In genomic region chr8:124809419-124809818, GRCm38 (mm10) we compare ENCODE assay signal across 27 mouse cellular contexts. TPM values are rescaled to one million over a fixed set of nuclear protein-coding genes. Genes with fewer than 3 reads are reported as not detected.
"Had no signal": no experiment of that assay in that cellular context is flagged by ENCODE, and none has a peak within 500 bp of the region (broad histone marks: within the 10 kb centered on the region; RNA-seq: fewer than 3 reads in every experiment).

No protein-coding gene starts in this region.

- H3K27me3 ChIP-seq: hindbrain, embryonic 12.5 days; intestine, embryonic 15.5 days had no signal

- H3K9ac ChIP-seq: heart, embryonic 12.5 days; hindbrain, embryonic 12.5 days; hindbrain, embryonic 14.5 days; intestine, embryonic 15.5 days; kidney, embryonic 15.5 days; limb, embryonic 13.5 days; limb, embryonic 15.5 days; liver, embryonic 12.5 days; liver, embryonic 14.5 days had no signal

- H3K4me3 ChIP-seq: heart, embryonic 10.5 days; heart, embryonic 12.5 days; hindbrain, embryonic 10.5 days; hindbrain, embryonic 12.5 days; intestine, embryonic 15.5 days; kidney, embryonic 15.5 days; limb, embryonic 13.5 days; limb, embryonic 15.5 days; liver, embryonic 12.5 days had no signal

- H3K36me3 ChIP-seq: heart, embryonic 10.5 days; heart, embryonic 12.5 days; hindbrain, embryonic 10.5 days; hindbrain, embryonic 12.5 days; intestine, embryonic 15.5 days; kidney, embryonic 15.5 days; limb, embryonic 13.5 days; limb, embryonic 15.5 days; liver, embryonic 12.5 days had no signal

- H3K4me2 ChIP-seq: heart, embryonic 12.5 days; hindbrain, embryonic 12.5 days; hindbrain, embryonic 14.5 days; intestine, embryonic 15.5 days; kidney, embryonic 15.5 days; limb, embryonic 13.5 days; limb, embryonic 15.5 days; liver, embryonic 12.5 days had no signal

- ATAC-seq: hindbrain, embryonic 16.5 days; inflammation-experienced regulatory T-cells, adult 6 months; intestine, embryonic 15.5 days; liver, embryonic 12.5 days had no signal

- H3K9me3 ChIP-seq: heart, embryonic 10.5 days; heart, embryonic 12.5 days; hindbrain, embryonic 10.5 days; hindbrain, embryonic 12.5 days; intestine, embryonic 15.5 days; kidney, embryonic 15.5 days; limb, embryonic 13.5 days; limb, embryonic 15.5 days; liver, embryonic 12.5 days had no signal

- H3K4me1 ChIP-seq: heart, embryonic 10.5 days; heart, embryonic 12.5 days; intestine, embryonic 15.5 days; kidney, embryonic 15.5 days; limb, embryonic 13.5 days; limb, embryonic 15.5 days; liver, embryonic 12.5 days had no signal

- H3K27ac ChIP-seq: heart, embryonic 10.5 days; hindbrain, embryonic 10.5 days; hindbrain, embryonic 12.5 days; hindbrain, embryonic 14.5 days; intestine, embryonic 15.5 days; kidney, embryonic 15.5 days; kidney, postnatal 0 days; limb, embryonic 13.5 days; limb, embryonic 15.5 days; liver, embryonic 12.5 days; liver, embryonic 14.5 days had no signal

- DNase-seq: gastrocnemius, postnatal 14 days; gastrocnemius, postnatal 36 days; heart, adult 18-20 months; heart, postnatal 10 days; heart, postnatal 4 days; kidney, adult 11 months; kidney, postnatal 14 days; kidney, postnatal 36 days; layer of hippocampus, adult 9-11 months; layer of hippocampus, postnatal 36 days; left cerebral cortex, postnatal 4 days had no signal

RNA-seq across cellular contexts. Expression of gene Trim67, which starts 16.5 kb away (rescaled TPM):
- total RNA-seq: liver, adult 2 months had no signal
- polyA plus RNA-seq: inflammation-experienced regulatory T-cells, adult 6 months; liver, adult 2 months had no signal

RNA-seq across cellular contexts. Expression of gene Fam89a, which starts 57.8 kb away (rescaled TPM):
- total RNA-seq: left cerebral cortex, postnatal 10 days had no signal
